Mouse (Mus musculus) midbrain, postnatal 0 days (tissue): ENCODE data around the gene Fis1. TPM values are rescaled to one million over a fixed set of nuclear protein-coding genes. Genes with fewer than 3 reads are reported as not detected.

Experiments used
- ATAC-seq: fragments of 200-750 bp; cut with Nextera tagmentation; 2 replicates; pipeline ENCODE4 v1.8.0; 2017; ENCODE audit warnings: moderate number of reproducible peaks, mild to moderate bottlenecking, moderate TSS enrichment, moderate library complexity; ENCODE audit not compliant: low FRiP score
- DNase-seq: peaks from one replicate; pipeline ENCODE4 v3.0.0-alpha.2; 2015; ENCODE audit warnings: low spot score
- H3K27ac ChIP-seq: fragments of 300-500 bp; sonication (generic); 2 replicates; pipeline ENCODE4 v1.5.1; 2014; ENCODE audit warnings: low read depth, mild to moderate bottlenecking, low read length, mixed read lengths
- H3K27me3 ChIP-seq: fragments of 300-500 bp; sonication (generic); 2 replicates; pipeline ENCODE4 v1.6.1; 2014; ENCODE audit warnings: low read length, control low read depth, mixed read lengths; ENCODE audit not compliant: insufficient read depth
- H3K36me3 ChIP-seq: fragments of 300-500 bp; sonication (generic); 2 replicates; pipeline ENCODE4 v1.6.1; 2014; ENCODE audit warnings: low read length, control low read depth, mixed read lengths; ENCODE audit not compliant: insufficient read depth
- H3K4me1 ChIP-seq: fragments of 300-500 bp; sonication (generic); 2 replicates; pipeline ENCODE4 v1.6.1; 2014; ENCODE audit warnings: mild to moderate bottlenecking, control low read depth, antibody characterized with exemption, low read length, mixed read lengths; ENCODE audit not compliant: insufficient read depth
- H3K4me2 ChIP-seq: fragments of 300-500 bp; sonication (generic); 2 replicates; pipeline ENCODE4 v1.6.1; 2014; ENCODE audit warnings: low read depth, mild to moderate bottlenecking, low read length, mixed read lengths; ENCODE audit not compliant: poor library complexity, severe bottlenecking
- H3K4me3 ChIP-seq: fragments of 300-500 bp; sonication (generic); 2 replicates; pipeline ENCODE4 v1.5.1; 2014; ENCODE audit warnings: low read depth, mild to moderate bottlenecking, low read length, moderate library complexity
- H3K9ac ChIP-seq: fragments of 300-500 bp; sonication (generic); replicated peaks from 2 replicates; pipeline ENCODE4 v1.6.1; 2014; ENCODE audit warnings: mild to moderate bottlenecking, low read length, moderate library complexity, mixed read lengths; ENCODE audit not compliant: poor library complexity, severe bottlenecking
- H3K9me3 ChIP-seq: fragments of 300-500 bp; sonication (generic); 2 replicates; pipeline ENCODE4 v1.6.1; 2016; ENCODE audit warnings: low read length, control low read depth
- CTCF ChIP-seq: IDR thresholded peaks from 2 replicates; pipeline ENCODE4 v1.5.1; 2016; ENCODE audit warnings: antibody characterized with exemption, mild to moderate bottlenecking
- WGBS: fragments of 180-500 bp; shearing (Covaris S2); extraction: QIAGEN DNeasy Blood & Tissue Kit; methylation state at CpG from one replicate; pipeline ENCODE4 v1.1.7; 2014; 5-methylcytosine and 5-hydroxymethylcytosine counted together
- polyA plus RNA-seq: library from polyadenylated mRNA; unstranded; fragments of >200 nt; fragmentation: Nextera tagmentation; extraction: Ambion mirVana; gene quantifications from 2 replicates; pipeline ENCODE4 v1.2.1, GENCODE M21; 2015
- total RNA-seq: library from RNA; depleted of rRNA; stranded (reverse); fragments of >200 nt; gene quantifications from 2 replicates; pipeline ENCODE4 v1.2.3, GENCODE M21; 2014; rRNA removed

Fis1 gene
- total RNA-seq, result 217 and 246 TPM in 2 replicates
- polyA plus RNA-seq, result 391 and 425 TPM in 2 replicates

DNA sequence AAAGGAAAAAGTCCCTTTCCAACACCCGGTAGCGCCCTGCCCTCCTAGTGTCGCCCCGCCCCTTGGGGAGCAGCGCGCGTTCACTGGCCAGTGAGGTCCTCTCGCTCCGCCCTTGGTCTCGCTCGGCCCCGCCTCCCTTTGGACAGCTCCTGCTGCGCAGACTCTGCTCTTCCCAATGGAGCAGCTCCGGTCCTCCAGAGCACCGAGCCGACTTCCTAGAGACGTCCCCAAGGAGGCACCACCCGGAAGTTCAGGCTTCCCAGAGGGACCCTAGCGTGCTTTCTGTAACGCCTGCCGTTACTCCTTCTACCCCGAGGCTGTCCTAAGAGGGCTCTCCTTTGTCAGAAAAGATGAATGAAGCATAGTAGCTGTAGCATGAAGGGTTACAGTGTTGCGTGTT is at the start of gene Fis1:
TSS of gene Fis1 (plus strand) at position 261 of the 400 bp plus-strand sequence.
- no peaks in the 10 kb centered on the region for H3K27me3 ChIP-seq
- 0% methylated on average over 22 of the region's 23 CpGs for WGBS
- H3K36me3 ChIP-seq, result no peaks in the 10 kb centered on the region
- peak within 1 kb of the TSS; percentile 74 for H3K4me2 ChIP-seq
- H3K4me3 ChIP-seq, result peak within 1 kb of the TSS; percentile 70
- no peaks in the 10 kb centered on the region for H3K9me3 ChIP-seq
- H3K27ac ChIP-seq, result peak within 1 kb of the TSS; percentile 86
- peak; percentile 98 for ATAC-seq
- peak; percentile 98 for DNase-seq
- peak within 1 kb of the TSS; percentile 83 for H3K9ac ChIP-seq
- TF ChIP-seq CTCF, result peak; percentile 33
- peaks cover 15% of the 10 kb centered on the region for H3K4me1 ChIP-seq

DNA sequence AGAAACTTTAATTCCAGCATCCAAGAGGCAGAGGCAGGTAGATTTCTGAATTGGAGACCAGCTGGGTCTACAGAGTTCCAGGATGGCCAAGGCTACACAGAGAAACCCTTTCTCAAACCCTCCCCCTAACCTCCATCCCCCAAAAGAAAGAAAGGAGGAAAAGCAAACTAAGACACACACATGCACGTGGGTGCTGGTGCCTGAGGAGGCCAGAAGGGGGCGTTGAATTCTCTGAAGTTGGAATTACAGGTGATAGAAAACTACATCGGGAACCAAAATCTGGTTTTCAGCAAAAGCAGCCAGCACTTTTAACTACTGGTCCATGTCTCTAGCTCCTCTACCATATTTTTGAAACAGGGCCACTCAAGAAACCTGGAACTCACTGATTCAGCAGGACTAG is 48.5 kb upstream of the Fis1 start:
- no peak overlapping the region for H3K4me3 ChIP-seq
- TF ChIP-seq CTCF, result no peak
- no peaks in the 10 kb centered on the region for H3K36me3 ChIP-seq
- no peak for DNase-seq
- peaks cover 5% of the 10 kb centered on the region; the same call in 1 of the 2 replicates for H3K4me1 ChIP-seq
- no peak overlapping the region for H3K9ac ChIP-seq
- ATAC-seq, result no peak
- H3K27me3 ChIP-seq, result no peaks in the 10 kb centered on the region
- H3K9me3 ChIP-seq, result no peaks in the 10 kb centered on the region
- no peak overlapping the region for H3K27ac ChIP-seq
- 58% methylated on average over 3 of the region's 3 CpGs for WGBS
- H3K4me2 ChIP-seq, result no peak overlapping the region

DNA sequence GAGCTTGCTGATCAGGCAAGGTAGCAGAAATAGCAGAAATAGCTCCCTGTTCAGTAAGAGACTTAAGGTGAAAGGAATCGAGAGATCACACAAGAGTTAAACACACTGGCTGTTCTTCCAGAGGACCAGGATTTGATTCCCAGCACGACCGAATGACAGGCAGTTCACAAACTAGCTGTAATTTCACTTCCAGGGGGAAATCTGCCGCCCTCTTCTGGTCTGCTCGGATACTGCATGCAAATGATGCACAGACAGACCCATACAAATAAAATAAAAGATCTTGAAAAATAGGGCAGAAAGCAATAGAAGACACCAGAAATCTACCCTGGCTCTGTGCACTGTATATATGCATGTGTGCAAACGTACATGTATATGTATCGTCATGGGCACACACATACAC is 47.4 kb upstream of the Fis1 start:
- TF ChIP-seq CTCF, result peak; percentile 52
- no peak for ATAC-seq
- 50% methylated on average over 7 of the region's 7 CpGs for WGBS

DNA sequence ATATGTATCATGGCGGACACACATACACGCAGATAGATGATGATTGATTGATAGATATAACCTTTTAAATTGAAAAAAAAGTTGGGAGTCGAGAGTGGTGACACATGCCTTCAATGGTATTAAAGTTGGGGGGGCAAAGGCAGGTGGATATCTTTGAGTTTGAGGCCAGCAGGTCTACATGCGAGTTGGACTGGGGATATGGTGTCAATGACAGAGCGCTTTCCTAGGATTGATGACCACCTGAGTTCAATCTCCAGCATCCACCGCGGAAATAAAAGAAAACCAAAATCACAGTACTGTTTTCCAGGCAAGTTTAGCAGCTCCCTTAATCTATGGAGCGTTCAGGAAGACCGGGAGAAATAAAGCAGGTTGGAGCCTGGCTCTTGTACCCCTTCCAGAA is 45.5 kb upstream of the Fis1 start:
- 0 out of 2 replicates have a peak overlapping the region, but pooled peaks have one; percentile 44 for H3K9ac ChIP-seq
- no peak for DNase-seq
- 46% methylated on average over 9 of the region's 9 CpGs for WGBS
- no peak for TF ChIP-seq CTCF
- H3K9me3 ChIP-seq, result no peaks in the 10 kb centered on the region
- H3K4me3 ChIP-seq, result peak overlapping the region; percentile 67
- H3K36me3 ChIP-seq, result peaks cover 23% of the 10 kb centered on the region
- peak overlapping the region; percentile 65 for H3K4me2 ChIP-seq
- H3K27ac ChIP-seq, result no peak overlapping the region
- H3K27me3 ChIP-seq, result no peaks in the 10 kb centered on the region
- ATAC-seq, result peak; percentile 44; the same call in 1 of the 2 replicates
- peaks cover 5% of the 10 kb centered on the region; the same call in 1 of the 2 replicates for H3K4me1 ChIP-seq

More for the DNA sequence above, 47.4 kb upstream of the Fis1 start:
- peaks cover 4% of the 10 kb centered on the region; the same call in 1 of the 2 replicates for H3K36me3 ChIP-seq
- no peak for DNase-seq
- no peaks in the 10 kb centered on the region for H3K9me3 ChIP-seq
- H3K27ac ChIP-seq, result no peak overlapping the region
- H3K4me1 ChIP-seq, result peaks cover 5% of the 10 kb centered on the region; the same call in 1 of the 2 replicates
- no peaks in the 10 kb centered on the region for H3K27me3 ChIP-seq
- H3K9ac ChIP-seq, result no peak overlapping the region
- no peak overlapping the region for H3K4me3 ChIP-seq
- no peak overlapping the region for H3K4me2 ChIP-seq

DNA sequence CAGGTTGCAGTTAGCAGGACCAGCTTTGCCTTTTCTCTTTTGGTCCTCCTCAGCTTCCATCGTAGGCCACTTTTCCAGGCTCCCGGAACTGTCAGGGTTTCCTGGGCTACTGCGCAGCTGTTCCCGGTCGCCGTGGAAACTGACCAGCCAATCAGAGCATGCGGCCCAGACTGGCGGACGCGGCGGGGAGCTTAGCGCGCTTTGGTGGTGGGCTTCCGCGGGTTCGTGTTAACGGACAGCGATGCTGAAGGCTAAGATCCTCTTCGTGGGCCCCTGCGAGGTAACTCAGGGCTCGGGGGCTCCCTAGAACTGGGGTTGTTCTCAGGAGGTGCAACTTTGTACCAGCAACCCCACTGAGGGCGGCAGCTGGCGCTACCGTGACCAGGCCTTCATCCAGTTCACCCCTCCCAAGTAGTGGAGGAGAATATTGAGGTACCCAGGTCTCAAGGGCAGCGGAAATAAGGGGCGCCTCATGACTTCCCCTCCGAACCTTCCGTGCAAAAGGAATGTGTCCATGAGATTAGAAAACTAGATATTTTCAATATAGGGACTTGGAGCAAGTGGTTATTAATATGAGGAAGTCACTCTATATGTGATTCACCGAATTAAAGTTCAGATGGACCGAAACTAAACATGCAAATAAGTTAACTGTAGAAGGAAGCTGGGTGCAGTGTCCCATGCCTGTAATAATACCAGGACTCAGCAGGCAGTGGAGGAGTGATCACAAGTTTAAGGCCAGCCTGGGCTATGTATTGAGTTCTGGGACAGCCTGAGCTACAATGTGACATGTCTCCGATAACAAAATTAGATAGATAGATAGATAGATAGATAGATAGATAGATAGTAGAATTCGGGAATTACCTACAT is 44.9 kb upstream of the Fis1 start, which contains the start of gene Ift22:
TSS of gene Ift22 (plus strand) at position 160 of the 867 bp plus-strand sequence.
- no peak for TF ChIP-seq CTCF
- peak; percentile 96 for DNase-seq
- no peaks in the 10 kb centered on the region for H3K27me3 ChIP-seq
- peaks cover 30% of the 10 kb centered on the region for H3K36me3 ChIP-seq
- peak within 1 kb of the TSS; percentile 40; the same call in 1 of the 2 replicates for H3K27ac ChIP-seq
- WGBS, result 8% methylated on average over 32 of the region's 32 CpGs
- ATAC-seq, result peak; percentile 92
- peak within 1 kb of the TSS; percentile 83 for H3K9ac ChIP-seq
- H3K4me1 ChIP-seq, result peaks cover 5% of the 10 kb centered on the region; the same call in 1 of the 2 replicates
- peak within 1 kb of the TSS; percentile 67 for H3K4me3 ChIP-seq
- H3K4me2 ChIP-seq, result peak within 1 kb of the TSS; percentile 65
- H3K9me3 ChIP-seq, result no peaks in the 10 kb centered on the region

DNA sequence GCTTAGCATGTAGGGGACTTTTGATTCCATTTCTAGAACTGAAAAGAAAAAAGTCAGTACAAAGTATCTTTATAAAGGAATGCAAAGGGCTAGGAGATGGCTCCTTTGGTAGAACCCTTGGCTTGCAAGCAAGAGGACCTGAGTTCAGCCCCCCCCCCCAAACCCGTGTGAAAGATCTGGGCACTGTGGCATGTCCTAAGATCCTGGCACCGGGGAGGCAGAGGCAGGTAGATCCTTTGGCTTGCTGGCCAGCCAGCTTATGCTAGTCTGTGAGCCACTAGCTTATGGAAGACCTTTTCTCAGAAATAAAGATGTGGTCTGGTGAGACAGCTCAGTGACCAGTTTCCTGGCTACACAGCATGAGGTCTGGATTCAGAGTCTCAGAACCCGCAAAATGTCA is 38.9 kb upstream of the Fis1 start:
- no peak for TF ChIP-seq CTCF
- H3K9me3 ChIP-seq, result no peaks in the 10 kb centered on the region
- H3K4me1 ChIP-seq, result peaks cover 2% of the 10 kb centered on the region; the same call in 1 of the 2 replicates
- no peak for ATAC-seq
- DNase-seq, result no peak
- H3K27ac ChIP-seq, result no peak overlapping the region
- 80% methylated on average over 3 of the region's 3 CpGs for WGBS
- H3K4me3 ChIP-seq, result no peak overlapping the region
- no peak overlapping the region for H3K9ac ChIP-seq
- H3K27me3 ChIP-seq, result no peaks in the 10 kb centered on the region
- H3K4me2 ChIP-seq, result no peak overlapping the region
- H3K36me3 ChIP-seq, result peaks cover 36% of the 10 kb centered on the region
